Mouse (Mus musculus) adrenal gland, postnatal 4 days (tissue): ENCODE measurements at regions not wholly inside any gene's neighbourhood (a gene's known extent, or its start where the extent isn't known, plus 50 kb on each side); places are given as distances from the start of the nearest gene placed in this dataset.

ENCODE experiments used
- DNase-seq, 2 experiments: peaks; one replicate each; pipeline ENCODE4 v3.0.0; 2021 to 2022; ENCODE audit warnings: low spot score in 2 of 2, mixed read lengths in 2 of 2

DNA sequence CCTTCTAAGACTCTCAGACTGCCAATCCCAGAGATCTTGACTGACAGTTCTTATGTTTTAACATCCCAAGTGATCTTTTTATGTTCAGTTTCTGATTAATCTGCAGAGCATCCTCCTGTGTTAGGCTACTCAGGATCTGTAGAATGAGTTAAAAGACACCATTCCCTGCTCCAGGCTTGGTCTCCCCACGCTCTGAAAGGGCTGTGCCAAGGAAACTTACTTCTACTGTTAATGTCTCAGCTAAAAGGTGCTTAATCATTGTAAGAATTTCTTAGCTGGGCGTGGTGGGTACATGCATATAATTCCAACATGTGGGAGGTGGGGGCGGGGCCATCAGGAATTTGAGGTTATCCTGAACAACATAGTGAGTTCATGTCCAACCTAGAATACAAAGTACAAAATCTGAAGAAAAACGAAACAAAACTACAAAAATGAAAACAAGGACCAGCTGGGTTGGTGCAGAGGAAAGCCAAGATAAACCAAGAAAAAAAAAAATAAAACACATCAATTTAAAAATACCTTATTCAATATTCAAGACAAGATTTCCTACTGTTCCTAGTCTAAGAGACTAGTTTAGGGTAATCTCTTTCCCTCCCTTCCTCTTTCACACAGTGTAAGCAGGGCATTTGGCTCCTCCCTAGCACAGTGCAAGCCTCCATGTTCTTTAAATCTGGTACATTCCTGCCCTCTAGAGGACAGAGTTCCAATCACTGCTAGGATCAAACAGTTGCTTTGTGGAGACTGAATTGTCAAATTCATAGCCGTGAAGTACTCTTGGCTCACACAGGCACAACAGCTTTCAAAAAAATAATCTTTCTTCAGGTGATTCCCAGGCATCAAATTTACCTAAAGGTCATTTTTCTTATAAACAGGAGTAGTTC is 286.9 kb upstream of the Actbl2 start:
- DNase-seq, result peak in 1 of 2 experiments; percentile 13

DNA sequence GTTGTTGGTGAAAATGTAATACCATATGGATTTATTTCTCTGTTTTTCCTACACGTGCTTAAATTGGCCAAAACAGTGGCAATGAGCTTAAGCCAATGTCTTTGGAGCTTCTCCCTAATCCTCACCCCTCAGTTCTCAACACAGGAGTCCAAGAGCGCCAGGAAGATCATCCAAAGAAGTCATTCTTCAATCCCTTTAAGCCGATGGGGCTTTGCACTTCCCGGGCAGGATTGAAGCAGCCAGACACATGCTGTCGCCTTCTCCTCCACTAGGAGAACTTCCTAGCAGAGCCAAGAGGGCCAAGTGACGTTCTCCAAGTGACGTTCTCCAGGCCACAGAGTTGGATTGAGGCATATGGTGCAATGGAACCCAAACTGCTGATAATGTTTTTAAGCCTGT is 286.3 kb upstream of the Actbl2 start:
- DNase-seq, result no peak

DNA sequence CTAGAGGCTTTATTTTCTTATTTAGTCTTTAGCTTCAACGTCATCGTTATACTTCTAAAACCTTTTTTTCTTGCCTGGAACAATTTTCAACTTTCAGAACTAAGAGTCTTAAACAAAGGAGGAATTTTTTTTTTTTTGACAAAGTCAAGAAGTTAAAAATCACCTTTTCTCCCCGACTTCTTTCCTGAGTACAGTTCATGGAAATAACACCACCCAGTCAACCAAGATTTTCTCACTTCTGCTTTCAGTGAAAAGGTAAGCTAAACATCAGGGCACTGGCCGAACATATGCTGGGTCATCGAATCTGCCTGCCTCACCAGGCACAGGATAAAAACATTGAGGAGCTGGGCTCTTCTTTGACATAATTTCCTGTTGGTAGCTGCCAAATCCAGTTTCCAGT is 277.4 kb upstream of the Actbl2 start:
- DNase-seq, result no peak

DNA sequence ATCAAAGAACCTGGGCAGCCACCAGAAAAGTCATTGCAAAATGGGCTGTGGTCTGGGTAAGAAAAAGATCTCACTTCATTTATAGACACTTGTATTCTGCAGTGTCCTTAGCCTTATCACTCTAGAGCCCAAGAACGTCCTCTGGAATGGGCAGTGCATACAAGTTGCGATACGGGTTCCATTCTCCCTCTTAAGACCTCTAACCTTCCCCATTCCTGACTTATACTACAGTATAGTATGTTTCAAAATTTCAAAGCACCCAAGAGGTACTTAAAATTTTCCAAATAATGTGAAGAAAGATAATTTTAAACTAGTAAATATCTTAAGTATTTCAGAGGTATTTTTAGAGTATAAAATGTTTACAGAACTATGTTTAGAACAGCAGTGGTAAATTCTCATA is 276.8 kb upstream of the Actbl2 start:
- no peak for DNase-seq

DNA sequence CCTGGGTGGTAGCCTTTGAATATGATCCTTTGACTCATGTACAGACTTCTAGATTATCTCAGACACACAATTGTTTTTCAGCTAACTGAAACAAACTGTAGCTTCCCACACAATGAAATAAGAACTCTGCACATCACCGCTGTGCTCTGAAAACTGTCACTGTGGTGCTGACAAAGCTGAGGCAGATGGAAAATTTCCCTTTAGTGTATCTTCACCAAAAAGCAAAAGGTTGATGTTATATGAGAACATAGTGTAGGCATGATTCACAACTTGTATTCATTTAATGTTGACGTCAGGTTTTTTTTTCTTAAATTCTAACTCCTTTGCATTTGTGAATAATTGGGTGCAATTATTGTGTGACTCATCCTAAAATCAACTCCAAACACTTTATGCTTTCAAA is 264.1 kb upstream of the Actbl2 start:
- DNase-seq, result no peak

DNA sequence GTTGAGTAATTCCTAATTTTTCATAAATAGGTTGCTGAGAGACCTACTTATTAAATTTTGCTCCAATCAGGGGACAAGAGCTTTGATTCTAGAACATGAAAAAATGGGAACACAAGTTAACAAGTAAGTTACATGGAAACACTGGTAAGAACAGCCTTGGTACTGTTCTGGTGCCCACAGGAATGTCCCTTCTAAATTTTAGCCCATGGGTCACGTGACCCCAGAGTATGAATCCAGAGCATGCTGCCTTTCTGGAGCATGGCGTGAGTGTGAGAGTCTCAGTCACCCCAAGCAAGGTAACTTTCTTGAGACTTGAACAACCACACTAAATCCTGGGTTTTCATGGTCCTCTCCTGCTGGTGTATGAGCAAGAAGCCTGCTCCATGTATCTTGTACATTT is 263.7 kb upstream of the Actbl2 start:
- DNase-seq, result no peak

DNA sequence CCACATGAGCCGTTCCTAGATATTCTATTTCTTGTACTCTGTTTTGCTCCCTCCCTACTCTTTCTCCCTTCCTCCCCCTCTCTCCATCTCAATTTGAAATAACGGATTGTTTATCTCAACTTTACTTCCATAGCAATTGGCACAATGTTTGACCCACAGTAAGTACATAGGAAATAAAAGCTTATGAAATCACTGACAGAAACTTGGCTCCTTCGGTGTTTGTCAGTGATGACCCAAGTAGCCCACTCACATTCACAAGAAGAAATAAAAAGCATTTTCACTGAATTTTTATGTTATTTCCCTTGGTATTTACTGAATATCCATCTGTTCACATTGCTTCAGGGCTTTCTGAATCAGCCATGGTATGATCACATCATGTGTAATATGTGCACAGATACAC is 260.2 kb upstream of the Actbl2 start:
- DNase-seq, result no peak

DNA sequence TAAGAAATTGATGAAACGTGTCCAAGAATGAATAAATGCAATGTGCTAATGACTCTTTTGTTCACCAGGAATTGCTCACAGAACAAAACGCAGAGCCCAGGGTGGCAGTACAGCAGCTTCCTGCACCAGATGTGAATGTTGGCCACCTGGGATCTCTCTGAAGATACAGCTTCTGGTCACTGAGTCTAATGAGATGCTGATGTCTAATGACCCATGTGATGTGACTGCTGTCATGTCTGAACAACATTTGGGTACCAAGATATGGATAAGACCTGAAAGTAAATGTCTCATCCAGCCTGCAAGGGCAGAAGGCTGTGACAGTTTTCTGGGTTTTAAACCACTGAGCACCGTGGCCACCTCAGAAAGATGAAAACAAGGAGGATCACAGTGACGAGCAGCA is 252.1 kb upstream of the Actbl2 start:
- DNase-seq, result no peak

DNA sequence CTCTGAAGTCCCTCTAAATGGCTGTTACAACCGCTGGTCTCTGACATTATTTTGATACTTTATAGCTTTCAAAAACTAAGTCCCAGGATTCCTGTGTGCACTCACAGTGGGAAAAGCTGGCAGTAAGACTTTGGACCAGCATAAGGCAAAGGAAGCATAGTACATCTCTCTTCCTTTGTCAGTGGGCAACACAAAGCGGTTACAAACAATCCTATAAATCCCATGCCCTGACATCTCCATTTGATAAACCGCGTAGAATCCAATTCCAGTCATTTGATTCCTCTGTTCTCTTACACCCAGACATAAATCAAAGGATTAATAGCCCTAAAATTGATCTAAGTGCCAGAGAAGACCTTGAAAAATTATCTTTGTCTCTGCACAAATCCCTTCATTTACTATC is 240.7 kb upstream of the Actbl2 start:
- DNase-seq, result no peak

DNA sequence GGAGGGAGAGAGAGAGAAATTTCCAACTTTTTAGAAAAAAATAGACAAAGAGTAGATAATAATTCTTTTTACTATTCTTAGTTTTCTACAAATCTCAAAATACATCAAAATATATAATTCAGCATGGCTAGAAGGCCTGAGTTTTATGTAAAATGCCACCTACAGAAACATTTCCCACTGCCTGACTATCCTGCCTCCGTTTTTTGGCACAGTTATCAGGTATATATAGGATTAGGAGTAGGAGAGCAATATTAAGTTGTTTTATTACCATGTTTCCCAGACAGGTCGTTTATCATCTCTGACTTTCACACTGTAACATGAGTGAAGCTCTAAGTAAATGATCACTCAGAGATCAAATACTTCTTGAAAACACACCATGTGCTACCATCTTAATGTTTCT is 224.7 kb upstream of the Actbl2 start:
- no peak for DNase-seq

DNA sequence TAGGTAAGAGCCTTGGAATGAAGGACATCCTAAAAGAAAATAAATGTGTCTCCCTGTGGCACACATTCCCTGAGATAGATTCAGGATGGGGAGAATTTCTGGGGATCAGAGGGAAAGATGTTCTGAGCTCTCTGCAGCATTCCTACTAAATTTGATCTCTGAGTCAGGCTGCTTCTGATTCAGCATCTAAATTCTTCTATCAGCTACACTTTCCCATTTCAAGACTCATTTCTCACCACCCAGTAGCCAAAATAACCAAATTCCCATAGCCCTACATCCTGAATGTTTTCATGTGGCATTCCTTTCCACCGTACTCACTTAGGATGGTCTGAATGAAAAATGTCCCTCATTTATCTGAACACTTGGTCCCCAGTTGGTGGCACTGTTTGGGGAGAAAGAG is 223.2 kb upstream of the Actbl2 start:
- no peak for DNase-seq

DNA sequence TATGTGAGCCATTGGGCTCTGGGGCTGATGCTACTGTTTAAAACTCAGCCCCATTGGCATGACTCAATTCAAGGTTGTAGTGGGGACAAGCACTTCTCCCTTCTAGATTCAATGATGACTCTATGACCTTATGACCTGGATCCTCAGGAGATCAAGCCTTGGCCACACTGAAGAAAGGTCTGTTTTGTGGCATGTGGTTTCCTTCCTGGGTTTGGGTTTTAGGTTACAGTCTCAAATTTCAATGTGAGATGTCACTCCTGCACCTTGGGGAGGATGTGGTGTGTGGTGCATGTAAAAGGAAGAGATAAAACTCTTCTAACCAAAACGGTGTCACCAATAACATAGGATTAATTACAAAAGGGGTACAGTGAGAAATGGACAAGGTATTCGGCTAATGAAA is 211.2 kb upstream of the Actbl2 start:
- no peak for DNase-seq

DNA sequence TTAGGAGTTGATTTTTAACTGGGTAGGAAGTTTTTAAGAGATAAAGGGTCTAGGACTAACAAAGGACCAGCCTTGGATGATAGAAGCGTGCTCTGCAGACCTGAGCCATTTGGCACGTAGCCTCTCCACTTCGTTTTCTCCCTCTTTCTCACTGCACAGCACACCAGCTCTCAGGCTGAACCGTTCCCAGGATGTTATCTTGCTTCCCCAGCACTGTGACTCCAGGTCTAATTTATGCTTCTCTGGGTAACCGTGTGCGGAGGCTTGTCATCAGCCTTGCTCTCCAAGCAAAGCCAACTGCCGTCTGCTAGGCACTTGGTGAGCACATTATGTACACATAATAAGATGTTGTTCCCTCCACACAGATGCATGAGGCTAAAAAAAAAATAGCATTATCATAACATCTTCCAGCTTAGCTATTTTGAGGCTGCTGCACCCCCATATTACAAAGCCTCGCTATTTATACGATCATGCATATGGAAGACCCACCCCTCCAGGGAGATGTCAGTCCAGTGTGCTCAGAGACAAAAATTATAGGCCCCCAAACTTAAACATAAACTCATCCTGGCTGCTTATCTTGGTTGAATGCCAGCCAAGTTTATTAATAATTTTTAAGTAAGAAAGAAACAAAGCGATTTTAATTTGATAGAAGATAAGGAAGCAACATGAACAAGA is 210.3 kb upstream of the Actbl2 start:
- DNase-seq, result no peak

DNA sequence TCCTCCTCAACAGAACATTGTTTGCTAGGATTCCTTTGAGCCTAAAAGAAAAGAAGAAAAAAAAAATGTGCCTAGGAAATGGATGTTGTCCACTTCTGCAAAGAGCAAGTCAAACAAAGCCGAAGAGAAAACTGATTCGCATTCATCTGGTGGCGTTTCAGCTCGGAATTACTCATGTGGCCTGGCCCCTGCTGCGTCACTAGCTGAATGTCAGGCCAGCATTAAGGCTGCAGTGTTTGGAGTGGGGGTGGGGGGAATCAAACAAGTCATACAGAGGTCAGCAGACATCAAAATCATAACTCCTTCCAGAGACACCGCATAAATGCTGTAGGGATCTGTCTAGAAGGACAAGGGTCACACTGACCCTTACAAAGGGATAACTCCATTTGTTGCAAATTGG is 204.7 kb upstream of the Actbl2 start:
- DNase-seq, result no peak

DNA sequence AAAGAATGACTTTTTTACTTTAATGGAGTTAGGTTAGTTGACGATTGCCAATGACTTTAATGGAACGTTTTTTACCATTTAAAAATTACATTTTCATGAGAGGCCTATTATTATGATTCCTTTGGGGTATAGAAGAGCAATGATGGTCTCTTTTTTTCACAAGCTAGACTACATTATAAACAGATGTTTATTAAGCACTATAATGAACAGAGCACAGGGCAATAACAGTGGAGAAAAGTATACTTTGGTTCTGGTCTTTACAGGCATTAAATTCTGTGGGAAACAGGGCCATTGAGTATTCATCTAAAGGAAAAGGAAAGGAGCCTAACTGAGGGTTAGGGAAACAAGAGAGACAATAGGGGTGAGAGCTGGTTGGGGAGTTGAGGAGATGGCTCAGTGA is 199.0 kb upstream of the Actbl2 start:
- DNase-seq, result no peak

DNA sequence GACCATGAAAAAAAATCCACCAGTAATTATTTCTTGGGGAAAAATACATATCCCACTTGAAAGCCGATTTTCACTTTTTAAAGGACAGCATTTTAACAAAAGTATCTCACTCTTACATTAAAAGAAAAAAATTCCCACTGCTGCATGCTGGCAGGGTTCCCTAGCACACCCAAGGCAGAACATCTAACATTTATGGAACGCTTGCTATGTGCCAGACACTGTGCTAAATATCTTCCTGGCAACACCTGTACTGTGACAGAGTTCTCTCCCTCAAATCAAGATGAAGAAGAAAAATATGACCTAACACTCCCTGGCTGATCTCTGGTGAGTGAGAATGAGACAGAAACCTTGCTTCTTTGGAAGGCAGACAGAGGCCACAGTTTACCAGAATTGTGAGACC is 167.1 kb upstream of the Actbl2 start:
- no peak for DNase-seq

DNA sequence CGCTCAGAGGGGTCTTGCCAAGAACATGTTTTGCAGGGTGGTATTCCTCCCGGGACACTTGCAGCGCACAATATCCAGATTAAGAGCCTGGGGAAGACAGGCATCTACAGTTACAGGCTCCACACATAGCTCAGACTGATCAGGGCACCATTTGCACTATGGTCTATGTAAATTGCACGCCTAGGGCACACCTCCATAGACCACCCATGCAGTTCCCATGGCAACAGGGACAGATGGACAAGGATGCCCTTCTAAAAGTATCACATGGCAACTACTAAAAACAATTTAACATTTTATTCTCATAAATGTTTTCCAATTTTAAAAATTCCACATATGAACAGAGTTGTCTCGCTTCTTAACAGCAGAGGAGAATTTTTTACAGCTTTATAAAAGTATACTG is 158.7 kb upstream of the Actbl2 start:
- DNase-seq, result no peak

DNA sequence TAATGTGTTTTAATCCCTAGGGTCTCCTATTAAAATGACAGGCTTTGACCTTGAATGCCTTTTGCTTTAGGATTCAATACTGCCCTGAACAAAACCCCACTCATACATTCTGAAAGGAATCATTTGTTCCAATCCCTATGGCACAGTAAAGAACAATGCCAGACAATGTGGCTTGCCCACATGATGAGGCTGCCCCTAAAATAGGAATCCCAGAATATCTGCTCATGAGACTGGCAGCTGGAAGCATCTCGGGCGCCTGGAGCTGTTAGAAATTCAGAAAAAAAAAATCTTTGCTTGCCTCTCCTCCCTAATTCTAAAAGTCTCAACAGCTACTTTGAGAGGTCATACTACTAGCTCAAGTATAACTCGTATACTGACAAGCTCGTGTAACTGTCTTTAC is 157.5 kb upstream of the Actbl2 start:
- DNase-seq, result no peak

DNA sequence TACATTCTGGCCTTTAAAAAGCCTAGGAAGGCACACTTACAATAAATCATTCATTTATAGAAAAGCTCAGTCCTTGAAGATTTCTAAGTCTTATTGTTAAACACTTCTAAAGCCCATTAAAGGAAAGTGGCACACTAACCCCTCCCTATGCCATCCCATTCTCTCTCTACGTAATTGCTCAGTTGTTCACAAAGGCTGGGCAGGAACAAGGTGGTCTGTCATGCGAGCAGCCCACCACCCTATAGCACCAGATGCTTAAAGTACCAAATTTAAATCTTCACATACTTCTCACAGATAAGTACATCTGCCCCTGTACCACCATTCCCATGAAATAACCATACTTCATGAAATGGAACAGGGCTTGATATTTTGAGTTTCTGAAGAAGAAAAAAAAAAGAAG is 156.1 kb upstream of the Actbl2 start:
- DNase-seq, result no peak

DNA sequence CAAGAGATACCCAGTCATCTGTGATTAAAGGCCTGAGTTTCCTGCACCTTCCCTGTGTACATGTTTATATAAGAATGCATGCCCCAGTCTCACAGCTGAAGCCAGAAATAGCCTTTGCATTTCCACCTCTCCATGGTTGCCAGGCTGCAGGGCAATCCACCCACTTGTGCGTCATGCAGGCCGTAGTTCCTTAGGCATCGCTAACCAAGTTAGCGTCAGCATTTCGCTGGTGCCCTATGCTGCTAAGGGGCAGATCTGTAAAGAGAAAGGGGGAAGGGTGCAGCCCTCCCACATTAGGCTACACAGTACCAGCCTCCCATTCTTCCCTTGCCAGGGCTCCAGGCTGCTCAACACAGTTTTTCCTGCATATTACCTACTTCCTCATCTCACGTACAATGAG is 155.6 kb upstream of the Actbl2 start:
- DNase-seq, result no peak

DNA sequence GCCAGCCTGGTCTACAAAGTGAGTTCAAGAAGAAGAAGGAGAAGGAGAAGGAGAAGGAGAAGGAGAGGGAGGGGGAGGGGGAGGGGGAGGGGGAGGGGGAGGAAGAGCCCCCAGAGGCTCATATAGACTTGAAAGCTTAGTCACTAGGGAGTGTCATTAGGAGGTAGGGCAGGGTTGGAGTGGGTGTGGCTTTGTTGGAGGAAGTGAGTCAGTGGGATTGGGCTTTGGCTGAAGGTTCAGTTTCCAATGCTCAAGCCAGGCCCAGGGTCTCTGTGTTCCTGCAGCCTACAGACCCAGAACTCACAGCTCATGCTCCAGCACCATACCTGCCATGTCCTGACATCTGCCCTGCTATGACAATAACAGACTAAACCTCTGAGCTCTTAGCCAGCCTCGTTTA is 154.4 kb upstream of the Actbl2 start:
- DNase-seq, result no peak

DNA sequence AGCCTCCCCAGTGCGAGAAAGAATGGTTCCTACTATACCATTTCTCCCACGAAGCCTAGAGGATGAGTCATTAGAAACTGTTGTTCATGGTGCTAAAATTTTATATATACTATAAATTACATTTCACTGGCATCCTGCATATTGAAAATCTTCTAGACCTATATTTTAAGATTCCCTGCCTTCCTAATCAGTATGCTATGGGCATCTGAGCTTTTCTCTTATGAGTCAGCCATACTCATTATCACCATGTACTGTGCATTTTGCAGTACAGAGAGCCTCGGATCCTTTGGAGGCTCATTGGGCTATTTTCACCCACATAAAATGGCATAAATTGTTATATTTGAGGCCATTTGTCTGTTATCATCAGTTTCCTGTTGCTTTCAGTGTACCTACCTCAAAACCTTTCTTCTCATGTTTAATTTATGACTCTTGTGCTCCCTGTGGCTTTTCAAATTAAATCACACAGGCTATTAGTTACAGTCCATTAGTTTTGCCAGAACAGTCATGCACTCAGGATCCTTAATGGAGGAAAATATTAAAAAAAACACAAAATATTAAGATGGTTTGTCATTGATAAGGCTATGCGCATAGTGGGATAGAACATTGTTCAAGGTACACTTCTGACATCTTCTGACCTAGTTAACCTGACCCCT is 150.1 kb upstream of the Actbl2 start:
- DNase-seq, result no peak

DNA sequence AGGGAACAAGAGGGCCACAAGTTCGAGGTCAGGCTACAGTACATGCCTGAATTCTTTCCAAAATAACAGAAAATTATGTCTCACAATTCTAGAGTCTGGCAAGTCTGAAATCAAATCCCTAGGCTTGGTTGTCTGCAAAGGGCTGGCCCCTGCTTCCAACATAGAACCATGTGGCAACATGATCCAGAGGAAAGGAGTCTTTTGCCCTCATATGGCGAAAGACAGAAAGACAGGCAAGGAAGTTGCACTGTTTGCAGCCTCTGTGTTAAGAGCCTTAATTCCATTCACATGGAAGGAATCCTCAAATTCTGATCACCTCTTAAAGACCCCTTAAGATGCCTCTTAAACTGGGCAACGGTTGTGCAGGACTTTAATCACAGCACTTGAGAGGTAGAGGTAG is 123.7 kb upstream of the Actbl2 start:
- no peak for DNase-seq
